Mouse (Mus musculus) liver, embryonic 16.5 days (tissue): Measurements from ENCODE around the gene Ercc6. TPM values are rescaled to one million over a fixed set of nuclear protein-coding genes. Genes with fewer than 3 reads are reported as not detected.

Source experiments
- ATAC-seq: fragments of 200-750 bp; cut with Nextera tagmentation; 2 replicates; pipeline ENCODE4 v1.8.0; 2017; ENCODE audit warnings: low read depth, mild to moderate bottlenecking, moderate number of reproducible peaks, moderate library complexity
- H3K27ac ChIP-seq: fragments of 300-500 bp; sonication (generic); 2 replicates; pipeline ENCODE4 v1.5.1; 2014; ENCODE audit warnings: mild to moderate bottlenecking, low read length
- H3K27me3 ChIP-seq: fragments of 300-500 bp; sonication (generic); 2 replicates; pipeline ENCODE4 v1.6.1; 2014; ENCODE audit warnings: low read depth, low read length, mixed read lengths; ENCODE audit not compliant: control insufficient read depth, insufficient read depth
- H3K36me3 ChIP-seq: fragments of 300-500 bp; sonication (generic); 2 replicates; pipeline ENCODE4 v1.6.1; 2014; ENCODE audit warnings: mild to moderate bottlenecking; ENCODE audit not compliant: control insufficient read depth, insufficient read depth
- H3K4me1 ChIP-seq: fragments of 300-500 bp; sonication (generic); 2 replicates; pipeline ENCODE4 v1.6.1; 2014; ENCODE audit warnings: low read depth, low read length, mixed read lengths; ENCODE audit not compliant: control insufficient read depth
- H3K4me2 ChIP-seq: fragments of 300-500 bp; sonication (generic); 2 replicates; pipeline ENCODE4 v1.6.1; 2014; ENCODE audit warnings: low read depth, low read length, mixed read lengths
- H3K4me3 ChIP-seq: fragments of 300-500 bp; sonication (generic); 2 replicates; pipeline ENCODE4 v1.5.1; 2014; ENCODE audit warnings: low read depth, mild to moderate bottlenecking, low read length
- H3K9ac ChIP-seq: fragments of 300-500 bp; sonication (generic); 2 replicates; pipeline ENCODE4 v1.6.1; 2014; ENCODE audit warnings: low read depth, low read length
- H3K9me3 ChIP-seq: fragments of 300-500 bp; sonication (generic); replicated peaks from 2 replicates; pipeline ENCODE4 v1.6.1; 2016; ENCODE audit warnings: low read length; ENCODE audit not compliant: control insufficient read depth
- WGBS: fragments of 180-500 bp; shearing (Covaris S2); extraction: QIAGEN DNeasy Blood & Tissue Kit; methylation state at CpG from one replicate; pipeline ENCODE4 v1.1.7; 2014; ENCODE audit not compliant: insufficient replicate concordance; 5-methylcytosine and 5-hydroxymethylcytosine counted together
- polyA plus RNA-seq: library from polyadenylated mRNA; unstranded; fragments of >200 nt; fragmentation: Nextera tagmentation; extraction: Ambion mirVana; gene quantifications from 2 replicates; pipeline ENCODE4 v1.2.1, GENCODE M21; 2015

The Ercc6 gene
- polyA plus RNA-seq, 1 experiment from 2014 or later: 5.3 TPM

DNA sequence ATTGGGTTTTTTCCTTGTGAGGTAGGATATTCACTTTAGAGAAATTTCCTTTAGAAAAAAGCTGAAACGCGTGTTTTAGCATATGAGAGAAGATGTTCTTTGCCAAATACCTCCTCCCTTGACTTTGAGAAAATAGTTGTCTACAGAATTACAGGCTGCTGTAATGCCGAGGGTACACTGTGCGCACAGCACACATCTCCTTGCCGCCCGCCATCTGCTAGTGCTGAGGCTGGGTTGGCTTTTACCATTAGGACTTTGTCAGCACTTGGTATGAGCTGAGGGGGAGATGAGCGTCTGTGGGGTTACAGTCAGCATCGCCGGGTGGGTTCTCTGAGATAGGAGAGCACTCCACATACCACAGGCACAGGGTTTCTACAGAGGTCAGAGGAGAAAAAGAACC is 13.9 kb downstream of the Ercc6 start:
- Histone ChIP-seq H3K36me3 (peaks cover 4% of the 10 kb centered on the region), H3K4me1 (no peaks in the 10 kb centered on the region), H3K9ac (no peak overlapping the region), H3K27me3 (no peaks in the 10 kb centered on the region), H3K27ac (no peak overlapping the region), H3K4me2 (no peak overlapping the region), H3K9me3 (no peaks in the 10 kb centered on the region), H3K4me3 (no peak overlapping the region)
- ATAC-seq: no peak
- 79% methylated on average over 9 of the region's 9 CpGs for WGBS

DNA sequence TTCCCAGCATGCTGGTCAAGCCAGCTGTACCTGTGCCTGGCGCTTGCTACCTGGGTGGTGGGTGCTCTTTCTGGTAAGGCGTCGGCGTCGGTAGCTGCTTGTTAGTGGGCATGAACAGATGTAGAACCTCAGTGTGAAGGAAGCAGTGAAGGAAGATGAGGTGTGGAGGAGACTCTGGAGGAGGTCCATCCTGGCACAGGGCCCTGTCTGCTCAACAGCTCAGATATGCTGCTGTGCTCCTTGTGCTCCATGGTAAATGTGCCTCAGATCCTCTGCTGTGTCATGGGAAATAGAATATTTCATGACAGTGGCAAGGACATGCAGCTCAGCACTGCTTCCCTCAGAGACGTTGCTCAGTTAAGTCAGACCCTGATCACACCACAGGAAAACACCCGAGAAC is 15.7 kb downstream of the Ercc6 start:
- H3K27ac ChIP-seq: no peak overlapping the region

GRCm38 (mm10) chr14:32530896-32531295 is 17.6 kb downstream of the Ercc6 start:
- Histone ChIP-seq H3K4me2 (no peak overlapping the region), H3K27ac (no peak overlapping the region), H3K9ac (no peak overlapping the region), H3K4me1 (no peaks in the 10 kb centered on the region), H3K36me3 (peaks cover 2% of the 10 kb centered on the region; the same call in 1 of the 2 replicates), H3K27me3 (no peaks in the 10 kb centered on the region), H3K9me3 (no peaks in the 10 kb centered on the region), H3K4me3 (no peak overlapping the region)
- no peak for ATAC-seq
- 30% methylated on average over 2 of the region's 2 CpGs for WGBS

More for the DNA sequence above, 15.7 kb downstream of the Ercc6 start:
- no peak for ATAC-seq
- Histone ChIP-seq H3K4me1 (no peaks in the 10 kb centered on the region), H3K4me2 (no peak overlapping the region), H3K36me3 (peaks cover 4% of the 10 kb centered on the region), H3K27me3 (no peaks in the 10 kb centered on the region), H3K9me3 (no peaks in the 10 kb centered on the region), H3K4me3 (no peak overlapping the region), H3K9ac (no peak overlapping the region)
- WGBS: 83% methylated on average over 7 of the region's 7 CpGs

DNA sequence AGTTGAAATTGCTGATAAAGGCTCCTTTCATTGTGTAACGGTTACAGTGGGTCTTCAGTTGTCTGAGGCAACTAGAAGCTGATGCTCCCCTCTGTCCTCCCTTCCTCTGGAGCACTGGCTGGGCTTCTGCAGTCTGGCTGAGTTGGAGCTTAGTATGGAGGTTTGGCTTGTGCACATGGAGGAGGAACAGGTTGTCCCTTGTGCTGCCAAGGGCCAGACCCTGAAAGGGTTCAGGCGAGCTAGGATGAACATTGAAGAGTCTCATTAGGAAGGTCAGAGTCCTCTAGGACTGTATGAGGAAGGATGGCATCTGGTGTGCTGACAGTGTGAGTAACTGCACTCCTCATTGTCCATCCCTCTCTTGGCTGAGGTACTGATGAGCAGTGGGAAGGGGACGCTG is 18.1 kb downstream of the Ercc6 start:
- no peak for ATAC-seq

GRCm38 (mm10) chr14:32532381-32533147 is 19.2 kb downstream of the Ercc6 start:
- no peak overlapping the region for H3K4me2 ChIP-seq
- no peaks in the 10 kb centered on the region for H3K36me3 ChIP-seq
- 73% methylated on average over 7 of the region's 7 CpGs for WGBS
- H3K9me3 ChIP-seq: no peaks in the 10 kb centered on the region
- H3K27ac ChIP-seq: no peak overlapping the region
- ATAC-seq: no peak; the same call in 1 of the 2 replicates
- no peak overlapping the region for H3K9ac ChIP-seq
- no peak overlapping the region for H3K4me3 ChIP-seq
- no peaks in the 10 kb centered on the region for H3K4me1 ChIP-seq
- no peaks in the 10 kb centered on the region for H3K27me3 ChIP-seq

More for the DNA sequence above, 18.1 kb downstream of the Ercc6 start:
- no peak overlapping the region for H3K27ac ChIP-seq
- no peaks in the 10 kb centered on the region for H3K36me3 ChIP-seq
- no peaks in the 10 kb centered on the region for H3K27me3 ChIP-seq
- no peaks in the 10 kb centered on the region for H3K9me3 ChIP-seq
- H3K9ac ChIP-seq: no peak overlapping the region
- 61% methylated on average over 3 of the region's 3 CpGs for WGBS
- H3K4me1 ChIP-seq: no peaks in the 10 kb centered on the region
- H3K4me2 ChIP-seq: no peak overlapping the region
- no peak overlapping the region for H3K4me3 ChIP-seq

GRCm38 (mm10) chr14:32533148-32533520 is 19.8 kb downstream of the Ercc6 start:
- Histone ChIP-seq H3K4me2 (no peak overlapping the region), H3K27ac (no peak overlapping the region), H3K9ac (no peak overlapping the region), H3K27me3 (no peaks in the 10 kb centered on the region), H3K36me3 (no peaks in the 10 kb centered on the region), H3K4me1 (no peaks in the 10 kb centered on the region), H3K9me3 (no peaks in the 10 kb centered on the region), H3K4me3 (no peak overlapping the region)
- WGBS: 71% methylated on average over 3 of the region's 3 CpGs
- ATAC-seq: no peak

DNA sequence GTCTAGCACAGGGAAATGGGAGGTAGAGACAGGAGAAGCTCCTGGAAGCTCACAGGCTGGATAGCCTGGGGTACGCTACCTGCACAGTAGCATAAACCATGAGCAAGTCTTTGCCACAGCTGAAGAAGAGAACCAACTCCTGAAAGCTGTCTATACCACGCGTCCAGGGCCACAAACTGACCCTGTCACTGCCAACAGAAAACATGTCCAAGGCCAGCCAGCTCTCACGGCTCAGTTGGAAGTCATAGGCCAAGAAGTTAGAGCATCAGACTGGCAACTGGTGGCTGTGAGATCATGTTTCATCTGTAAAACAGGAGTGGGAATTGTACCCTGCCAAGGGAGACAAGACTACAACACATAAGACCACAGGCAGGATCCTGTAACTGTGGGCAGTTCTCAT is 20.3 kb downstream of the Ercc6 start:
- Histone ChIP-seq H3K4me2 (no peak overlapping the region), H3K9me3 (no peaks in the 10 kb centered on the region), H3K27ac (no peak overlapping the region), H3K4me1 (no peaks in the 10 kb centered on the region), H3K27me3 (no peaks in the 10 kb centered on the region), H3K36me3 (no peaks in the 10 kb centered on the region), H3K4me3 (no peak overlapping the region), H3K9ac (no peak overlapping the region)
- ATAC-seq: no peak
- WGBS: 73% methylated on average over 4 of the region's 4 CpGs

DNA sequence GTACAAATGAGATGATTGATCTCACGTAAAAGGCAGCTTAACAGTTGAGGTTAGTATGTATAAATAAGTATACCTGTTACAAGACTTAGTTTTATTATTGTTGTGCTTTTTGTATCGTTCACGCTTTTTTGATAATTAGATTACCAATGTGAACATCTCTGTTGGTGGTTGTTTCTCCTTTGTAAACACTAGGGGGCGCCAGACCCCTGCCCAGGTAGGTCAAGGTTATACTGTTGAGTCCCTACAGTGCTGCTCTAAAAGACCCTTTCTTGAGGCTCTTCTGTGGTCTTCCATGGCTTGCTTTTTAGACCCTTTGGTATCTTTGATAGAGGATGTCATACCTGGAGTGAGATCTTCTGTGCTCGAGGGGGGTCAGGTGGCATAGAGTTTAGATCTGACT is 20.8 kb downstream of the Ercc6 start:
- WGBS: 63% methylated on average over 5 of the region's 5 CpGs
- Histone ChIP-seq H3K4me3 (no peak overlapping the region), H3K9ac (no peak overlapping the region), H3K9me3 (no peaks in the 10 kb centered on the region), H3K4me2 (no peak overlapping the region), H3K27me3 (no peaks in the 10 kb centered on the region), H3K27ac (no peak overlapping the region), H3K4me1 (no peaks in the 10 kb centered on the region), H3K36me3 (no peaks in the 10 kb centered on the region)
- no peak for ATAC-seq

GRCm38 (mm10) chr14:32536763-32537162 is 23.4 kb downstream of the Ercc6 start:
- no peak overlapping the region for H3K4me3 ChIP-seq
- 78% methylated on average over 9 of the region's 9 CpGs for WGBS
- no peaks in the 10 kb centered on the region; the same call in 1 of the 2 replicates for H3K36me3 ChIP-seq
- ATAC-seq: no peak
- H3K9ac ChIP-seq: no peak overlapping the region
- no peaks in the 10 kb centered on the region for H3K9me3 ChIP-seq
- H3K4me2 ChIP-seq: no peak overlapping the region
- H3K27ac ChIP-seq: no peak overlapping the region
- no peaks in the 10 kb centered on the region for H3K27me3 ChIP-seq
- H3K4me1 ChIP-seq: no peaks in the 10 kb centered on the region
